Mouse (Mus musculus) kidney, postnatal 10 days (tissue): ENCODE results near the gene Sap25.

Source experiments
- DNase-seq: peaks from one replicate; pipeline ENCODE4 v3.0.0; 2021; ENCODE audit warnings: mixed read lengths

Gene Sap25

DNA sequence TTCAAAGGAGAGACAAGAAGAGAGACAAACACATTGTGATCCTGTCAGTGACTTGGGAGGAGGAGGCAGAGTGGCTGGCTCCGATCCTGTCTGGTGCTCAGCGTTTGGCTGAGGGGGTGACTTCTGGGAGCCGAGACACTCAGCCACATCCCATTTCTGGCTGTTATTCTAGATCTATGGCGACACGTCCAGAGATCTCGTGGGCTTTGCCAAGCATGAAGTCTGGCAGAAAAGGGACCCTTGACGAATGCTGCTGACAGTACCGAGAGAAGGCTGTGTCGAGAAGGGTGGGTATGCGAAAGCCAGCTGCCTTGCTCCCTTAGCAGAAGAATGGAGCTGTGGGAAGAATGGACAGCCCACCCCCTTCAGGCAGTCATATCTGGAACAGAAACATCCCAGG, 27.8 kb downstream of the Sap25 start:
- DNase-seq: no peak

GRCm38 (mm10) chr5:137670240-137670639, 29.1 kb downstream of the Sap25 start:
- no peak for DNase-seq

- DNase-seq: peak; percentile 77
Observed at GRCm38 (mm10) chr5:137671443-137672240, 30.5 kb downstream of the Sap25 start.

- no peak for DNase-seq
Observed at GRCm38 (mm10) chr5:137672361-137672760, 31.2 kb downstream of the Sap25 start.

- no peak for DNase-seq
Observed at GRCm38 (mm10) chr5:137673015-137673414, 31.9 kb downstream of the Sap25 start.

GRCm38 (mm10) chr5:137674786-137675185, 33.7 kb downstream of the Sap25 start:
- no peak for DNase-seq

GRCm38 (mm10) chr5:137677859-137678258, 36.7 kb downstream of the Sap25 start:
- no peak for DNase-seq

DNA sequence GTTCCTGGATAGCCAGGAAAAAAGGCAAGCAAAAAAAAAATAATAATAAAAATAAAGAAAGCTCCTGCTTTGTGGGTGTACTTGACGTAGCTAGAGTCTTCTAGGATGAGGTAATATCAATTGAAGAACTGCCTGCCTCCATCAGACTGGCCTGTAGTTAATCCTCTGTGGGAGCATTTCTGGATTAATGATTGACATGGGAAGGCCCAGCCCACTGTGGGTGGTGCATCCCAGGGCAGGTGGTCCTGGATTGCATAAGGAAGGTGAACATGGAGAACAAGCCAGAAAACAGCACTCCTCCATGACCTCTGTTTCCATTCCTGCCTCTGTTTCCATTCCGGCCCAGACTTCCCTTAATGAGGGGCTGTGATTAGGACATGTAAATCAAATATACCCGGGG, 37.6 kb downstream of the Sap25 start:
- DNase-seq: no peak

- DNase-seq: no peak
Observed at GRCm38 (mm10) chr5:137679726-137680125, 38.6 kb downstream of the Sap25 start.

DNA sequence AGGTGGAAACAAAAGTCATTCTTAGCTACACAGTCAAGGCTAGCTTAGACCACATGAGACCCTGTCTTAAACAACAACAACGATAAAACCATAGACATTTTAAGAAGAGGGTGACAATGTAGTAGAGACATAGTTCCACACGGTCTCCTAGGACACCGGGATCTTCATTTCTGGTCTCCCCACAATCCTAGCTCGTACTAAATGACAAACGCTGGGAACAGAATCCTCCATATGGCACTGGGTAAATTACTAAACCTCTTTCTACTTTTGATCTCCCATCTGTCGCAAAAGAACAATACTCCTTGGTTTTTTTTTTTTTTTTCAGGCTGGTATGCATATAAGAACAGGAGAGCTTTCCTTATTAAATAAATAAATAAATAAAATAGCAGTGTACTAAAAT, 41.4 kb downstream of the Sap25 start:
- DNase-seq: no peak

DNA sequence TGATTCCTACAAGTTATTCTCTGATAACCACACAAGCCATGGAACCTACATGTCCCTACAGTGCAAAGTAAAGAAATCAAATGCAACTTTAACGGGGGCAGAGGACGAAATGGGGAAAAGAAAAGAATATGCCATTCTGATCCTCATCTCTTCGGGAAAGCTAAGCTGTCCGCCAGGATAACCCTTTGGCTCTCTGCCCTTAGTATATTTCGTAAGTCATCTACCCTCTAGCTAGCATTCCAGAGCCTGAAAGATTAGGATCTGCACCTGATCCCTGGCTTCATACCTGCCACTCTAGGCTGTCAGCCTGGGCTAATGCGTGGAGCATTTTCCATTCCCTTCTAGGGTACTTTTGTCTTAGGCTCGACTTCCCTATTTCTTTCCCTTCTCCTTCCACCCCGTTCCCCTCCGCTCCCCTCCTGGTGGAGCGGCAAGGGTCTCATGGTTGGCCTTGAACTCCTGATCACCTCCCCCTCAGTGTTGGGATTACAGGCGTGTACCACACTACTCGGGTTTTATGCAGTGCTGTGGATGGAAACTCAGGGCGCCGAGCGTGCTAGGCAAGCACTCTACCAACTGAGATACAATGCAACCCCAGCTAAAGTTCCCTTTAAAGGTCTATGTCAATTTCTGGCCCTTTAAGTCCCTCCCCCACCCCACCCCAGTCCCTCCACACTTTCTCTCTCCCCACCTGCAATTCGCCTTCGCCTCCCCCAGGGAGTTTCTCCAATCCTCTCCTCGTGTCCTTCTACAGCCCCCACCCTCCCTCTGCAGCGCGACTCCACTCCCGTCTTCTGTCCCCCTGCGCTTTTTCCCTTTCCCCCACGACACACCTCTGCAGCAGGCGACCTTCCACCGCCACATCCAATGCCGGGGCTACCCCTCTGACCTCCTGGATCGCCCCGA, 42.5 kb downstream of the Sap25 start:
- peak; percentile 41 for DNase-seq

- peak; percentile 99 for DNase-seq
Observed at GRCm38 (mm10) chr5:137684294-137685123, 43.4 kb downstream of the Sap25 start, which contains the start of gene Agfg2. TSS of gene Agfg2 (minus strand) at chr5:137684726.

GRCm38 (mm10) chr5:137685653-137686052, 44.5 kb downstream of the Sap25 start:
- no peak for DNase-seq

- DNase-seq: no peak
Observed at GRCm38 (mm10) chr5:137686127-137686790, 45.1 kb downstream of the Sap25 start.

DNA sequence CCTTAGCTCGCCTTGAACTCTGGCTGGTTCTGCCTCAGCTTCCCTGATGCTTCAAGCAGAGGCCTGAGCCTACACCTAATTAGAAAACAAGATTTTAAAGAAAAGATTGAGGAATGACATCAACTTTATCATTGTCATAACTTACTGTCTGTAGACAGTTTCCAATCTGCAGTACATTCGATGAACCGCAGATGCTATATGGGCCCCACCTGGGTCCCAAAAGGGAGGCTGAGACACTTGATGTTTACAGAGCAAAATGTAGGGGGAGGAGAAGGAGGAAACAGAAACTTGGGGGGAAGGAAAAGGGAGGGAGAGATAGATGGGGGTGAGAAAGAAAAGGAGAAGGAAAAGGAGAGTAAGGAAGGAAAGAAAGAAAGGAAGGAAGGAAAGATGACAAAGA, 48.8 kb downstream of the Sap25 start:
- DNase-seq: no peak

DNA sequence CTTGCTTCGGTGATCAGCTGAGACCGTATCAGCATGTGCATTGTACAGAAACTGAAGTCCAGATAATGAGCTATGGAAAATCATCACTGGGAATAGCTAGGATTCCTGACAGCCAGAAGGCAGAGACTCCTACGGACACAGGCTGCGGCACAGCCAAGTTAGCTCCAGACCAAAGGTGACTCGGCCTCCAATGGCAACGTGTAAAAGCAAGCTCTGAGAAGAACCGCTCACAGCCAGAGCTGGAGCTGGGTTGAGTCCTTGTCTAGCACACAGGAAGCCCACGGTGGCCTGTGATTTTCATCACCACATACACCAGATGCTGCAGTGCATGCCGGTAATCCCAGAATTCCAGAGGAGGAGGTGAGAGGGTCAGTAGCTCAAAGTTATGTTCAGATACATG, 49.4 kb downstream of the Sap25 start:
- no peak for DNase-seq

DNA sequence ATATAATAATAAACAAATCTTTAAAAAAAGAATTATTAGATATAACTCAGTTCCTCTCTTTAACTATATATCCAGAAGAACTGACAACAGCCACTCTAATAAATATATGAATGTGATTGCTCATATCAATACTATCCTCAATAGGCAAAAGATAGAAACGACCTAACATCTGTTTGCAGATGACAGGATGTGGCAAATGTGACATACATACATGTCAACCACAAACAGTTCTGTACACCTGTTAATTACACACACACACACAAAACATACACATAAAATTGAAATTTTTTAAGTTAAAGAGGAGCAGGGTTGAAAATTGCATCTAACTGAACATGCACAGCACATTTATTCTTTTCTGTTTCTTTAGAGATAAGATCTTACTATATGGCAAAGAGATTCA, 50.7 kb downstream of the Sap25 start:
- no peak for DNase-seq
